Mouse (Mus musculus) thymus, postnatal 36 days (tissue): Measurements from ENCODE around the gene Kcnn4.
A peak's percentile ranks its signal among the peaks of the same experiment; 100 is the strongest.

Source experiments
- DNase-seq, 2 experiments: peaks; one replicate each; pipeline ENCODE4 v3.0.0; 2022; ENCODE audit warnings: mixed read lengths in 2 of 2

Gene Kcnn4

GRCm38 (mm10) chr7:24366716-24367632 lies 3.1 kb upstream of the Kcnn4 start:
- DNase-seq = no peak

GRCm38 (mm10) chr7:24368226-24368625 lies 1.8 kb upstream of the Kcnn4 start:
- DNase-seq = no peak

- peak; percentile 27 to 57 for DNase-seq
Measured at GRCm38 (mm10) chr7:24368946-24369345, 1.1 kb upstream of the Kcnn4 start.

GRCm38 (mm10) chr7:24371012-24371808 lies 1.1 kb downstream of the Kcnn4 start:
- peak; percentile 55 to 58 for DNase-seq

- DNase-seq = no peak
Measured at GRCm38 (mm10) chr7:24371809-24372145, 1.7 kb downstream of the Kcnn4 start.

GRCm38 (mm10) chr7:24372300-24372699 lies 2.2 kb downstream of the Kcnn4 start:
- DNase-seq = peak; percentile 50 to 60

- DNase-seq = peak; percentile 60 to 68
Measured at GRCm38 (mm10) chr7:24372786-24373185, 2.7 kb downstream of the Kcnn4 start.

- DNase-seq = peak; percentile 88 to 94
Measured at GRCm38 (mm10) chr7:24373538-24374379, 3.7 kb downstream of the Kcnn4 start.

GRCm38 (mm10) chr7:24376456-24376855 lies 6.4 kb downstream of the Kcnn4 start:
- no peak for DNase-seq

- peak; percentile 84 to 90 for DNase-seq
Measured at GRCm38 (mm10) chr7:24377091-24377865, 7.2 kb downstream of the Kcnn4 start.

GRCm38 (mm10) chr7:24378049-24378701 lies 8.1 kb downstream of the Kcnn4 start:
- DNase-seq = peak; percentile 52 to 72

- peak; percentile 83 to 91 for DNase-seq
Measured at GRCm38 (mm10) chr7:24379934-24380333, 9.9 kb downstream of the Kcnn4 start.

GRCm38 (mm10) chr7:24380370-24380769 lies 10.3 kb downstream of the Kcnn4 start:
- no peak for DNase-seq

- DNase-seq = no peak
Measured at GRCm38 (mm10) chr7:24382730-24383372, 12.8 kb downstream of the Kcnn4 start.

- DNase-seq = peak in 1 of 2 experiments; percentile 37
Measured at GRCm38 (mm10) chr7:24384070-24384469, 14.0 kb downstream of the Kcnn4 start.

GRCm38 (mm10) chr7:24384827-24385226 lies 14.8 kb downstream of the Kcnn4 start:
- DNase-seq = peak; percentile 83 to 86

- DNase-seq = peak in 1 of 2 experiments; percentile 22
Measured at GRCm38 (mm10) chr7:24387059-24387556, 17.0 kb downstream of the Kcnn4 start.

GRCm38 (mm10) chr7:24389516-24390187 lies 19.6 kb downstream of the Kcnn4 start:
- peak in 1 of 2 experiments; percentile 5 for DNase-seq

- DNase-seq = no peak
Measured at GRCm38 (mm10) chr7:24390512-24390911, 20.4 kb downstream of the Kcnn4 start.

- DNase-seq = no peak
Measured at GRCm38 (mm10) chr7:24391077-24391476, 21.0 kb downstream of the Kcnn4 start.
